Mouse (Mus musculus) left cerebral cortex, adult 11 months (tissue): Measurements from ENCODE around the gene Invs.
"Not testable (repeated sequence)": the region's sequence is repeated elsewhere in the genome, so short reads cannot be mapped to it uniquely, and the experiment has no call there.

ENCODE experiments used
- DNase-seq: peaks from one replicate; pipeline ENCODE4 v3.0.0; 2022; ENCODE audit warnings: low spot score

The Invs gene

GRCm38 (mm10) chr4:48328042-48328441, 48.5 kb downstream of the Invs start:
- DNase-seq = no peak

GRCm38 (mm10) chr4:48332453-48333051, 53.0 kb downstream of the Invs start:
- no peak for DNase-seq

GRCm38 (mm10) chr4:48334927-48335763, 55.6 kb downstream of the Invs start:
- no peak for DNase-seq

- DNase-seq = no peak
These were observed 63.1 kb downstream of the Invs start for GRCm38 (mm10) chr4:48342705-48343104.

GRCm38 (mm10) chr4:48362367-48362766, 82.8 kb downstream of the Invs start:
- DNase-seq = no peak

- peak; percentile 13 for DNase-seq
These were observed 91.5 kb downstream of the Invs start for GRCm38 (mm10) chr4:48371037-48371436.

GRCm38 (mm10) chr4:48380940-48381339, 101.4 kb downstream of the Invs start:
- peak; percentile 47 for DNase-seq

GRCm38 (mm10) chr4:48382506-48382905, 102.9 kb downstream of the Invs start:
- DNase-seq = no peak

- DNase-seq = no peak
These were observed 117.4 kb downstream of the Invs start for GRCm38 (mm10) chr4:48396949-48397348.

- no peak for DNase-seq
These were observed 123.6 kb downstream of the Invs start for GRCm38 (mm10) chr4:48403066-48403640.

GRCm38 (mm10) chr4:48405724-48406491, 126.3 kb downstream of the Invs start:
- not testable (repeated sequence) for DNase-seq

GRCm38 (mm10) chr4:48407350-48408039, 127.9 kb downstream of the Invs start:
- peak; percentile 30 for DNase-seq

GRCm38 (mm10) chr4:48413473-48413872, 133.9 kb downstream of the Invs start:
- no peak for DNase-seq

GRCm38 (mm10) chr4:48415838-48416335, 136.3 kb downstream of the Invs start:
- DNase-seq = no peak

- no peak for DNase-seq
These were observed 139.4 kb downstream of the Invs start for GRCm38 (mm10) chr4:48418831-48419468.

GRCm38 (mm10) chr4:48422633-48423032, 143.1 kb downstream of the Invs start:
- DNase-seq = no peak

- DNase-seq = no peak
These were observed 144.2 kb downstream of the Invs start for GRCm38 (mm10) chr4:48423738-48424137.

- DNase-seq = no peak
These were observed 147.9 kb downstream of the Invs start for GRCm38 (mm10) chr4:48427413-48427812.

- no peak for DNase-seq
These were observed 148.5 kb downstream of the Invs start for GRCm38 (mm10) chr4:48428054-48428453.

GRCm38 (mm10) chr4:48454106-48454773, 174.7 kb downstream of the Invs start:
- no peak for DNase-seq
